Mouse (Mus musculus) liver, adult 2 months (tissue): ENCODE measurements around the gene Plekhm1.
"Not testable (repeated sequence)": the region's sequence is repeated elsewhere in the genome, so short reads cannot be mapped to it uniquely, and the experiment has no call there.

Source experiments
- CTCF ChIP-seq: fragments of 200-500 bp; IDR thresholded peaks from 2 replicates; pipeline ENCODE4 v1.5.1; 2011; ENCODE audit warnings: low read depth, low read length, control low read depth
- POLR2A ChIP-seq: fragments of 200-500 bp; IDR thresholded peaks from 2 replicates; pipeline ENCODE4 v1.6.1; 2011; ENCODE audit warnings: low read length, control low read depth; ENCODE audit not compliant: insufficient read depth; ENCODE audit errors: extremely low read depth

- TF ChIP-seq POLR2A, CTCF: not testable (repeated sequence)
These were observed 89.7 kb downstream of the Plekhm1 start for GRCm38 (mm10) chr11:103322832-103323231.
